Mouse (Mus musculus): ENCODE results near the gene Ercc2. TPM values are rescaled to one million over a fixed set of nuclear protein-coding genes. Genes with fewer than 3 reads are reported as not detected.

Gene Ercc2
- polyA plus RNA-seq (2015; fragmentation: Nextera tagmentation; extraction: Ambion mirVana) = 23.8 and 24.4 TPM in 2 replicates

DNA sequence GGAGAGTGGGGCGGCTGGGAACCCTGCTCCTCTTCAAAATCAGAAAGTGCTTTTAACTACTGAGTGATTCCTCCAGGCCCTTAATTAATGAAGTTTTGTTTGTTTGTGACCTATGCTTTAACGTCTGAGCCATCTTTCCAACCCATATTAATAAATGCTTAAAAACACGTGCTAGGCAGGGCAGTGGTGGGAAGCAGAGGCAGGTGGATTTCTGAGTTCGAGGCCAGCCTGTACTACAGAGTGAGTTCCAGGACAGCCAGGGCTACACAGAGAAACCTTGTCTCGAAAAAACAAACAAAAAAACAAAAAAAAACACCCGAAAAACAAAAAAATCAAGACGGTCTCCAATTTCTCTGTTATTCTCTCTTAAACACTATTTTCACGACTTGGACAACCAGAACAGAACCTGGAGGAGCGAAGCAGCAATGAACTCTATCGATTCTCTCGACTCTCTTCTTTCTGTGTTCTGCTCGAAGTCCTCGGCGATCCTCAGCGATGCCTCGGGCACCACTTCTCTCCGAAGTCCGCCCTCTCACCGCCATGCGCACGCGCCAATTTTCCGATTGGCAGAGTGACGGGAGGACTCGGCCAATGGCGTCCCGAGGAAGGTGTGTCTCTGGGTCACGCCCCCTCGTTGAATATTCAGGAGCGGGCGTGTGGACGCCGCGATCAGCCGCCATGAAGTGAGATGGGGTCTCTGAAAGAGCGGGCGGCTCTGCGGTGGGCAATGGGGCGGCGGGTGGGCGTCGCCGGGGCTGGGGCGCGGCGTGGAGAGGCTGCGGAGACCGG is at the start of gene Ercc2:
TSS of gene Ercc2 (plus strand) at position 634 of the 789 bp plus-strand sequence.
- Histone ChIP-seq H3K27ac (replicated peaks) (peak within 1 kb of the TSS; percentile 71), H3K27me3 (no peaks in the 10 kb centered on the region), H3K4me1 (replicated peaks) (peaks cover 17% of the 10 kb centered on the region), H3K36me3 (peaks cover 19% of the 10 kb centered on the region), H3K4me2 (peak within 1 kb of the TSS; percentile 58), H3K4me3 (peak within 1 kb of the TSS; percentile 93), H3K9ac (peak within 1 kb of the TSS; percentile 82), H3K9me3 (no peaks in the 10 kb centered on the region)
- peak; percentile 95 for ATAC-seq (ENCODE audit: low FRiP score, low read depth)
- 7% methylated on average over 46 of the region's 48 CpGs for WGBS

DNA sequence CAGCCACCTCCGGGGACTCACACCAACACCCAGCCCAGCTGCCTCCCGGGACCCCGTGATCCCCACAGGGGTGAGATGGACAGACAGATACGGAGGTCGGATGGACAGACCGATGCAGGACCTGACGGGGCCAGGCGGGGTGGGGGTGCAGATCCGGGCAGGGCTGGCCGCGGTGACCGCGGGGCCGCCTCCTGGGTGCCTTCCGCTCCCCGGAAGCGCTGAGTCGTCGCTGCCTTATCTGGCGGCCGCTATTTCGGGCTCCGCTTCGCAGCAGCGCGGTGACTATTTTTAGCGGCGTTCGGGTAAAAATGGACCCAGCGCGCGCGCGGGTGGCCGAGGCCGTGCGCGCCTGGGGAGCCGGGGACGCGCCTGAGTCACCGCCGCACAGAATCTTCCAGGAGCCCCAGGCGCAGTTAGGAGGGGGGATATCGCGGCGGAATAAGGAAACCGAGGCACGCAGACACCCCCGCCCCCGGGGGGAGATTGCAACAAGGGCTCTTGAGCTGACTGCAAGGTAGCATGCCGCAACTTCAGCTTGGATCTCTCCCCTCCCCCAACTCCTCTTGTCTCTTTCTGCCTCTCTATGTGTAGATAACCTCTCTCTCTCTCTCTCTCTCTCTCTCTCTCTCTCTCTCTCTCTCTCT is 49.0 kb upstream of the Ercc2 start:
- WGBS = under 1% methylated on average over 51 of the region's 52 CpGs
- H3K36me3 ChIP-seq = no peaks in the 10 kb centered on the region
- peaks cover 12% of the 10 kb centered on the region for H3K4me1 ChIP-seq (replicated peaks)
- H3K9ac ChIP-seq = peak overlapping the region; percentile 88
- no peaks in the 10 kb centered on the region for H3K27me3 ChIP-seq
- peak overlapping the region; percentile 64 for H3K4me3 ChIP-seq
- peak overlapping the region; percentile 81 for H3K27ac ChIP-seq (replicated peaks)
- peak overlapping the region; percentile 94 for H3K4me2 ChIP-seq
- H3K9me3 ChIP-seq = no peaks in the 10 kb centered on the region
- peak; percentile 62 for ATAC-seq (ENCODE audit: low FRiP score, low read depth)

DNA sequence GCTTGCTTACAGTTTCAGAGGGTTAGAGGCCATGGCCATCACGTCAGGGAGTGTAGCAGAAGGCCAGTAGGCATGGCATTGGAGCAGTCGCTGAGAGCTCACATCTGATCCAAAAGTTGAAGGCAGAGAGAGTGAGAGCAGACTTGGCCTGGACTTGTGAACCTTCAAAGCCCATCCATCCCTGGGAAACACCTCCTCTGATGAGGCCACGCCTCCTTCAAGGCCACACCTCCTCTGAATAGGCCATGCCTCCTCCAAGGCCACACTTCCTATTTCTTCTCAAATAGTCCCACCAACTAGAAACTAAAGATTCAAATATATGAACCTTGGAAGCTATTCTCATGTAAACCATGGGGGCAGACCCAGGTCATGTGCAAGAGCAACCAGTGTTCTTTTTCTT is 46.2 kb upstream of the Ercc2 start:
- Histone ChIP-seq H3K4me1 (replicated peaks) (peaks cover 12% of the 10 kb centered on the region), H3K4me2 (no peak overlapping the region), H3K27ac (replicated peaks) (no peak overlapping the region), H3K9me3 (no peaks in the 10 kb centered on the region), H3K4me3 (no peak overlapping the region), H3K27me3 (no peaks in the 10 kb centered on the region), H3K9ac (no peak overlapping the region), H3K36me3 (no peaks in the 10 kb centered on the region)
- WGBS = 45% methylated on average over 3 of the region's 3 CpGs
- no peak for ATAC-seq (ENCODE audit: low FRiP score, low read depth)

DNA sequence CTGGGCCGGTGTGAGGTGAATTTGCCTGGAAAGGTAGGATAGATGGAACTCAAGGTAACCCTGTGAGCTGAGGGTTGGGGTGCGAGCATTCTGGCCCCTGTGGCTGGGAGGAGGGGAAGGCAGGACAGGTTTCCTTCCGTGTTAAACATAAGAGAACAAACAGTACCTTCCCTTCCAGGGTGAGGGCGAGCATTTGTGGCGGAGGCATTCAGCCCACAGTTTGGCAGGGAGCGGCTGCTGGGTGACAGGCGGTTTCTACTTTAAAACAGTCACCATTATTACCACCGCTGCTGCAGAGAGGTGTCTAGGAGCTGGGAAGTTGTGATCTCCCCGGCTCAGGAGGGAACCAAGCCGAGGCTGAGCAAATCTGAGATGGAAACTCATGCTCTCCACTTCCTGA is 44.7 kb upstream of the Ercc2 start:
- 69% methylated on average over 10 of the region's 10 CpGs for WGBS
- no peaks in the 10 kb centered on the region for H3K36me3 ChIP-seq
- no peak overlapping the region for H3K4me3 ChIP-seq
- H3K9me3 ChIP-seq = no peaks in the 10 kb centered on the region
- peaks cover 19% of the 10 kb centered on the region for H3K4me1 ChIP-seq (replicated peaks)
- ATAC-seq (ENCODE audit: low FRiP score, low read depth) = no peak
- H3K4me2 ChIP-seq = no peak overlapping the region
- no peak overlapping the region for H3K27ac ChIP-seq (replicated peaks)
- H3K27me3 ChIP-seq = 0 out of 2 replicates have a peak, but pooled peaks cover 13% of the 10 kb centered on the region
- no peak overlapping the region for H3K9ac ChIP-seq

DNA sequence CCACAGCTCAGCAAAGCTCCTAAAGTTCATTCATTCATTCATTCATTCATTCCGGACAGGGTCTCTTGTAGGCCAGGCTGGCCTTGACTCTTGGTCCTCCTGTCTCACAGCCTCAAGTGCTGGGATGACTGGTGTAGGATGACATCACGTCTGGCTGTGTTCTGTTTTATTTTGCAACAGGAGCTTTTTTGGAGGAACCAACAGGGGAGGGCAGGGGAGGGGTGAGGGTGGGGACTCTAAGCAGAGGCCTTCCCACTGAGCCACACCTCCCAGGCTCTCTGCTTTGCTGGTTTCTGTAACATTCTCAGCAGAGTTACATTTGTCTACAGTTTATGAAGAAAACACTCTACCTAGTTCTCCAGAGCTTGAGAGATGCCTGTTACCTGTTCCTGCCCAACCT is 43.8 kb upstream of the Ercc2 start:
- Histone ChIP-seq H3K36me3 (no peaks in the 10 kb centered on the region), H3K27me3 (0 out of 2 replicates have a peak, but pooled peaks cover 14% of the 10 kb centered on the region), H3K4me1 (replicated peaks) (peaks cover 25% of the 10 kb centered on the region), H3K9ac (no peak overlapping the region), H3K4me3 (no peak overlapping the region), H3K4me2 (no peak overlapping the region), H3K27ac (replicated peaks) (no peak overlapping the region), H3K9me3 (no peaks in the 10 kb centered on the region)
- 63% methylated on average over 2 of the region's 2 CpGs for WGBS
- ATAC-seq (ENCODE audit: low FRiP score, low read depth) = no peak

DNA sequence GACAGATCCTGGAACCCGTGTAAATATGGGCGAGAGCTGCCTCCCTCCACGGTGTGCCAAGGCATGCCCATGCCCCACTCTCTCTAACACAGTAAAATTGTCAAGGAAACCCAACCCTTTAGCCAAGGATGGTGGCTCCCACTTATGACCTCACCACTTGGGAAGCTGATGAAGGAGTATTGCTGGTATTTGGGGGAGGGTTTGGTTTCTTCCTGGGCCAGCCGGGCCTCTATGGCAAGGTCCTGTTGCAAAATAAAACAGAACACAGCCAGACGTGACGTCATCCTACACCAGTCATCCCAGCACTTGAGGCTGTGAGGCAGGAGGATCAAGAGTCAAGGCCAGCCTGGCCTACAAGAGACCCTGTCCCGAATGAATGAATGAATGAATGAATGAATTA is 43.2 kb upstream of the Ercc2 start:
- no peaks in the 10 kb centered on the region for H3K9me3 ChIP-seq
- ATAC-seq (ENCODE audit: low FRiP score, low read depth) = no peak
- no peak overlapping the region for H3K4me2 ChIP-seq
- WGBS = 76% methylated on average over 7 of the region's 7 CpGs
- peaks cover 27% of the 10 kb centered on the region for H3K4me1 ChIP-seq (replicated peaks)
- H3K36me3 ChIP-seq = no peaks in the 10 kb centered on the region
- H3K27ac ChIP-seq (replicated peaks) = no peak overlapping the region
- H3K9ac ChIP-seq = no peak overlapping the region
- no peak overlapping the region for H3K4me3 ChIP-seq
- 0 out of 2 replicates have a peak, but pooled peaks cover 14% of the 10 kb centered on the region for H3K27me3 ChIP-seq

DNA sequence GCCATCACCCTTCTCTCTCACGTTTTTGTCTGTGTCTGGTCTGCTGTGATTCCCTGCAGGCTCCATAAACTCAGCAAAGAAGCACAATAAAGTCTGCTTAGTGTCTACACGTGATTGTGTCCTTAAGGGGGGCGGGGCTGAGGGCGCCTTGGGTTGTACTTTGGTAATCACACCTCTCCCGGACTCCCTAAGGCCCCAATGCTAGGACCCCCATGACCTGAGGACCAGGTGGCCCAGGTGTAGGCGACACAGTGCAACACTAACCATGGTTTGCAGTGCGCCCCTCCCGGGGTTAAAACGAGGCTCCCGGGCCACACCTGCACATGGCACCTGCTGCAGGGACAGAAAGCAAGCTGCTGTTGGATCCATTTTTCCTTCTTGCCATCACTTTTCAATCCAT is 40.6 kb upstream of the Ercc2 start:
- no peaks in the 10 kb centered on the region for H3K9me3 ChIP-seq
- no peak overlapping the region for H3K27ac ChIP-seq (replicated peaks)
- H3K4me2 ChIP-seq = peak overlapping the region; percentile 95
- peaks cover 44% of the 10 kb centered on the region for H3K4me1 ChIP-seq (replicated peaks)
- 0 out of 2 replicates have a peak, but pooled peaks cover 14% of the 10 kb centered on the region for H3K27me3 ChIP-seq
- no peak for ATAC-seq (ENCODE audit: low FRiP score, low read depth)
- no peaks in the 10 kb centered on the region for H3K36me3 ChIP-seq
- H3K4me3 ChIP-seq = peak overlapping the region; percentile 45
- H3K9ac ChIP-seq = no peak overlapping the region
- WGBS = 23% methylated on average over 10 of the region's 10 CpGs

DNA sequence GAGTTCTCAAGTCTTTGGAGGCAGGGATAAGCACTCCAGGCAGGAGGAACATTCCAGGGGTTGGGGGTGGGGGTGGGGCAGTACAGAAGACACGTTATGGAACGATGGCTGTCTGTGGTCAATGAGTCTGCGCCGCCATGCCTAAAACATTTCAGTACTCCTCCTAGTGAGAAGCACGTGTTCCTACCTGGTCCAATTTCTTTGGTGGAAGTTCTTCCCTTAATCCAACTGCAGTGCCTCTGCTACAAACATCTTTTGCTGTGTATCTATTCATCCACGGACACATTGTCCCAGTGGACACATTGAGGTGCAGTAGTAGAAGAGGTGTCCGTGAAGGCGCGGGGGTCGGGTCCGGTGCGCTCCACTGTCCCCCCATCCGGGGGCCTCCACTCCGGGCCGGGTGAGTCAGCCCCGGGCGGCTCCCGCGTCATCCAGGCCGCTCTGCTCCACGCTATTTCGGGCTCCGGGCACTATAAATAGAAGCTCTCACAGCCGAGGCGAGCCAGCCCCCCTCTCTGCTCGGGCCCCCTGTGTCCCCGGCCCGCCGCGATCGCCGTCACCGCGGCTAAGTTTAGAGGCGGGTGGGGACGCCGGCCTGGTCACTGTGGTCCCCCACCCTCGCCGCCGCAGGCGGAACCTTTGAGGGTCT is 39.9 kb upstream of the Ercc2 start:
- no peak for ATAC-seq (ENCODE audit: low FRiP score, low read depth)
- H3K36me3 ChIP-seq = no peaks in the 10 kb centered on the region
- no peak overlapping the region for H3K27ac ChIP-seq (replicated peaks)
- no peaks in the 10 kb centered on the region for H3K9me3 ChIP-seq
- H3K9ac ChIP-seq = peak overlapping the region; percentile 45
- 0 out of 2 replicates have a peak, but pooled peaks cover 14% of the 10 kb centered on the region for H3K27me3 ChIP-seq
- peaks cover 49% of the 10 kb centered on the region for H3K4me1 ChIP-seq (replicated peaks)
- peak overlapping the region; percentile 45 for H3K4me3 ChIP-seq
- under 1% methylated on average over 41 of the region's 41 CpGs for WGBS
- H3K4me2 ChIP-seq = peak overlapping the region; percentile 95

DNA sequence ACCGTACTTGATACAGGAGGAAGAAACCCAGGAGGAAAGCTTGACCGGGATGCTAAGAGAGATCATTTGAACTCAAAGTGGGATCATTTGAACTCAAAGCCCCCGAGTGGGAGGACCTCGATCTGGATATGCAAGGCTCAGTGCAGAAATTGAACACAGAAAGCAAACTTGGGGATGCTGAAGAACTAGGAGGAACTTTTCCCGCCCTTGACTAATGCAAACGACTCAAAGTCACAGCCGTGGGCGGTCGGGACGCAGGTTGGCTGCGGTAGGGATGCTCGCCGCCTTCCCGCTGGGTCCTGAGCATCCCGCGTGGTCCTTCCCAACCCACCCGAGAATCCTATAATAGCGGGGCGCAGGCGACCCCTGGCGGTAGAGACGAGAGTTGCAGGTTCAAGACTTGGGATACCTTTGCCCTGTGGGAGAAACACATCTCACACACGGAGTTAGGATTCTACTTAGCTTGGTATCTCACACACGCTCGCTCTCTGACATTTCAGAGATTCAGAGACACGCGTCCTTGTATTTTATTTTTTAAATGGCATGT is 39.3 kb upstream of the Ercc2 start:
- Histone ChIP-seq H3K4me2 (peak overlapping the region; percentile 95), H3K9ac (peak overlapping the region; percentile 45), H3K27ac (replicated peaks) (no peak overlapping the region), H3K27me3 (0 out of 2 replicates have a peak, but pooled peaks cover 14% of the 10 kb centered on the region), H3K4me3 (peak overlapping the region; percentile 45), H3K9me3 (no peaks in the 10 kb centered on the region), H3K4me1 (replicated peaks) (peaks cover 49% of the 10 kb centered on the region), H3K36me3 (no peaks in the 10 kb centered on the region)
- under 1% methylated on average over 27 of the region's 27 CpGs for WGBS
- ATAC-seq (ENCODE audit: low FRiP score, low read depth) = no peak

DNA sequence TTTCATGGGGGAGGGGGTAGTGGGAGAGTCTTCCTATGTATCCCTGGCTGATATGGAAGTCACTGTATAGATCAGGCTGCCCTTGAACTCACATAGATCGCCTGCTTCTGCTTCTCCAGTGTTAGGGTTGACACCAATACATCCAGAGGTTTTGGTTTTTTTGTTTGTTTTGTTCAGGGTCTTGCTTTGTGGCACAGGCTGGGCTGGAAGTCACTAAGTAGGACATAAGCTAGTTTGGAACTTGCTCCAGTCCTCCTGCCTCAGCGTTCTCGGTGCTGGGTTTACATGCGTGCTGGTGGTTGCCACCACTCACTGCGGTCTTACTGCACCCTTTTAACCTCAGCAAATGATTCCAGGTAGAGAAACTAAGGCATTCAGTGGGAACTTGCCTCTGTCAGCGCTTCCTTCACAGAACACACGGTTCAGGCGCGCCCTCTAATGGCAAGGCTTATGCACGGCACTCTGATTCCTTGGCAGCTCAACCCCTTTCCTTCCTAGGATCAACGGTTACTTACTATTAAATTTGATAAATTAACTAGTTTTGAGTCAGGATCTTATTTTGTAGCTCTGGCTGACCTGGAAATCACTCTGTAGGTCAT is 38.5 kb upstream of the Ercc2 start:
- no peak overlapping the region for H3K4me3 ChIP-seq
- peaks cover 49% of the 10 kb centered on the region for H3K4me1 ChIP-seq (replicated peaks)
- no peak overlapping the region for H3K9ac ChIP-seq
- WGBS = 2% methylated on average over 11 of the region's 11 CpGs
- no peak overlapping the region for H3K27ac ChIP-seq (replicated peaks)
- ATAC-seq (ENCODE audit: low FRiP score, low read depth) = no peak
- peak overlapping the region; percentile 95; the same call in 1 of the 2 replicates for H3K4me2 ChIP-seq
- H3K36me3 ChIP-seq = 0 out of 2 replicates have a peak, but pooled peaks cover under 1% of the 10 kb centered on the region
- no peaks in the 10 kb centered on the region for H3K9me3 ChIP-seq
- H3K27me3 ChIP-seq = 0 out of 2 replicates have a peak, but pooled peaks cover 14% of the 10 kb centered on the region

DNA sequence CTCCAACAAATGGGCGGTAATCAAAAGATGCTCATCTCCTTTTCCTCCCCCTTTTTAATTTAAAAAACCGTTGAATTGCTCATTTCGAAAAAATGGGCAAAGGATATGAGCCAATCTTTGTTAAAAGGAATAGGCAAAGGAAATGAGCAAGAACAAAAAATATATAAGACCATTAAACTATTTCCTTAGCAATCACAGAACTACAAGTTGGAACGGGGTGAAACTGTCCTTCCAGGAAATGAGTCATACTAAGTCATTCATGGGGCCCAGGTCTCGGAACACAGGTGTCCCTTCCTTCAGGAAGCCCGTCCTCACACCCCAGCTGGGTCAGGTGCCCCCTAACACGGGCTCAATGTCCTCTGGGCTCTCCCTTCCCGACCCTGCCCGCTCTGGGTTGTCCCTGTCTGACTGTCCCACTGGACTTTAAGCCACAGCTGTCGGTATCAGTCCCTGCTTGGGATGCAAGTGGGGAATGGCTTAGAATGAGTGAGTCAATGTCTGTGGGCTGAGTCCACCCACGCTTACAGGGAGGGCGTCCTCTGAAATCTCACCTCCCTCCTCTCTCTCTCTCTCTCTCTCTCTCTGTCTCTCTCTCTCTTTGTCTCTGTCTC is 37.5 kb upstream of the Ercc2 start, which contains the start of gene Ercc1:
TSS of gene Ercc1 (plus strand) at position 542 of the 611 bp plus-strand sequence.
- 25% methylated on average over 12 of the region's 12 CpGs for WGBS
- Histone ChIP-seq H3K27ac (replicated peaks) (peak within 1 kb of the TSS; percentile 89), H3K36me3 (peaks cover 11% of the 10 kb centered on the region; the same call in 1 of the 2 replicates), H3K27me3 (0 out of 2 replicates have a peak, but pooled peaks cover 14% of the 10 kb centered on the region), H3K9me3 (no peaks in the 10 kb centered on the region), H3K4me3 (peak within 1 kb of the TSS; percentile 82), H3K4me2 (peak within 1 kb of the TSS; percentile 89), H3K4me1 (replicated peaks) (peaks cover 49% of the 10 kb centered on the region), H3K9ac (peak within 1 kb of the TSS; percentile 77)
- peak; percentile 10; the same call in 1 of the 2 replicates for ATAC-seq (ENCODE audit: low FRiP score, low read depth)

Measured in hindbrain, embryonic 15.5 days (tissue).